Mouse (Mus musculus): Measurements from ENCODE around the gene Ccng1. TPM values are rescaled to one million over a fixed set of nuclear protein-coding genes. Genes with fewer than 3 reads are reported as not detected.
A peak's percentile ranks its signal among the peaks of the same experiment; 100 is the strongest.

Gene Ccng1
- polyA plus RNA-seq (2012; ENCODE audit: insufficient read depth, insufficient read length, missing spikeins): 79.6 and 88.6 TPM in 2 replicates

DNA sequence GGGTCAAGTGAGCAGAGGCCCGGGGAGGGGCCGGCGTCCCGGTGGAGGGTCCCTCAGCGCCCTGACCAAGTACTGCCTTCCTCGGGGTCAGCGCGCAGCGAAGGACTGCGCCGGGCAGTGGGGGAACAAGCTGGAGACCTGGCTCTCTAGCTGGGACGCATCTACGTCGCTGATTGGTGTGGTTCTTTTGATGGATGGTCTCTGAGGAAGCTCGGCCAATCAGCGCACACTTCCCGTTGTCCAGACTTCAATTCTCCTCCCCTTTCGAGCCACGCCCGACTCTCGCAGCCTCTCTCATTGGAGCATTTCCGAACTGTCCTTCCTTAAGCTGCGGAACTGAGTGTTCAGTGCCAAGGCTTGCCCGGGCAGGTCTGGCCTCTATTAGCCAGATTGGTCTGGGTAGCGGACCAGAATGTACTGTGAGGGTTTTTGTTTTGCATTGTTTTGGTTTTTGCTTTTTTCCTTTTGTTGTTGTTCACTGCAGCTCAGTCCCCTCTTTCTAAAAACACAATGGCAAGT lies at the start of gene Ccng1:
Ccng1 (minus strand) TSS at position 203 of the 519 bp plus-strand sequence.
- H3K4me1 ChIP-seq (ENCODE audit: control insufficient read depth, insufficient read depth, low read length): peaks cover 7% of the 10 kb centered on the region
- TF ChIP-seq CTCF (IDR thresholded peaks at IDR 0.05; ENCODE audit: low read depth, low read length) (no peak), POLR2A (IDR thresholded peaks at IDR 0.05; ENCODE audit: borderline replicate concordance, low read depth, low read length) (peak; percentile 90)
- H3K4me3 ChIP-seq (ENCODE audit: insufficient read depth, low read length): peak within 1 kb of the TSS; percentile 78
- peak within 1 kb of the TSS; percentile 68 for H3K27ac ChIP-seq (ENCODE audit: insufficient read depth, low read depth, low read length)

- no peak for TF ChIP-seq POLR2A (IDR thresholded peaks at IDR 0.05; ENCODE audit: borderline replicate concordance, low read depth, low read length)
- Histone ChIP-seq H3K4me3 (ENCODE audit: insufficient read depth, low read length) (no peak overlapping the region), H3K4me1 (ENCODE audit: control insufficient read depth, insufficient read depth, low read length) (no peaks in the 10 kb centered on the region), H3K27ac (ENCODE audit: insufficient read depth, low read depth, low read length) (no peak overlapping the region)
These were observed 35.2 kb upstream of the Ccng1 start for GRCm38 (mm10) chr11:40790307-40790706.

GRCm38 (mm10) chr11:40789701-40790100 lies 34.6 kb upstream of the Ccng1 start:
- H3K4me3 ChIP-seq (ENCODE audit: insufficient read depth, low read length): no peak overlapping the region
- TF ChIP-seq CTCF (IDR thresholded peaks at IDR 0.05; ENCODE audit: low read depth, low read length) (no peak), POLR2A (IDR thresholded peaks at IDR 0.05; ENCODE audit: borderline replicate concordance, low read depth, low read length) (no peak)
- H3K4me1 ChIP-seq (ENCODE audit: control insufficient read depth, insufficient read depth, low read length): no peaks in the 10 kb centered on the region
- H3K27ac ChIP-seq (ENCODE audit: insufficient read depth, low read depth, low read length): no peak overlapping the region

DNA sequence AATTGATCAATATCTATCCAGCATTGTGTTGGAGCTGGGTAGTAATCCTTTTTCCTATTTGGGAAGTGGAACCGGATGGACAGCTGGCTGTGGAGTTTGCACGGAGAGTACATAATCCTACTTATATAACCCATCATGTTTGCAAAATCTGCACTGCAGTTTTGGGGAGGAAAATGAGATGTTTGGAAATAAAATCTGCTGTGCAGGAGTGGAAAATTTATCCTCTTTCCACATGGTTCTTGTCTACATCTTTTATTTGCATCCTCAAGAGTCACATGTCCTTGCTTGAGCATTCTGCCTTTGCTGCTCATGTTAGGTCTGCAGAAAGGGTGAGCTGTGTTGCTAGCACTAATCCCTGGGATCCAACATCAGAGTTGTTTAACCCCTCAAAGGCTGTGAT lies 31.8 kb upstream of the Ccng1 start:
- TF ChIP-seq CTCF (IDR thresholded peaks at IDR 0.05; ENCODE audit: low read depth, low read length) (no peak), POLR2A (IDR thresholded peaks at IDR 0.05; ENCODE audit: borderline replicate concordance, low read depth, low read length) (no peak)
- Histone ChIP-seq H3K27ac (ENCODE audit: insufficient read depth, low read depth, low read length) (no peak overlapping the region), H3K4me3 (ENCODE audit: insufficient read depth, low read length) (no peak overlapping the region), H3K4me1 (ENCODE audit: control insufficient read depth, insufficient read depth, low read length) (no peaks in the 10 kb centered on the region)

GRCm38 (mm10) chr11:40784326-40784725 lies 29.2 kb upstream of the Ccng1 start:
- Histone ChIP-seq H3K4me1 (ENCODE audit: control insufficient read depth, insufficient read depth, low read length) (no peaks in the 10 kb centered on the region), H3K4me3 (ENCODE audit: insufficient read depth, low read length) (no peak overlapping the region), H3K27ac (ENCODE audit: insufficient read depth, low read depth, low read length) (no peak overlapping the region)
- TF ChIP-seq CTCF (IDR thresholded peaks at IDR 0.05; ENCODE audit: low read depth, low read length) (no peak), POLR2A (IDR thresholded peaks at IDR 0.05; ENCODE audit: borderline replicate concordance, low read depth, low read length) (no peak)

GRCm38 (mm10) chr11:40783346-40783745 lies 28.2 kb upstream of the Ccng1 start:
- no peak overlapping the region for H3K27ac ChIP-seq (ENCODE audit: insufficient read depth, low read depth, low read length)
- no peak overlapping the region for H3K4me3 ChIP-seq (ENCODE audit: insufficient read depth, low read length)
- no peaks in the 10 kb centered on the region for H3K4me1 ChIP-seq (ENCODE audit: control insufficient read depth, insufficient read depth, low read length)
- no peak for TF ChIP-seq CTCF (IDR thresholded peaks at IDR 0.05; ENCODE audit: low read depth, low read length)
- TF ChIP-seq POLR2A (IDR thresholded peaks at IDR 0.05; ENCODE audit: borderline replicate concordance, low read depth, low read length): no peak

- H3K4me3 ChIP-seq (ENCODE audit: insufficient read depth, low read length): no peak overlapping the region
- no peak overlapping the region for H3K27ac ChIP-seq (ENCODE audit: insufficient read depth, low read depth, low read length)
- TF ChIP-seq POLR2A (IDR thresholded peaks at IDR 0.05; ENCODE audit: borderline replicate concordance, low read depth, low read length) (no peak), CTCF (IDR thresholded peaks at IDR 0.05; ENCODE audit: low read depth, low read length) (no peak)
- no peaks in the 10 kb centered on the region for H3K4me1 ChIP-seq (ENCODE audit: control insufficient read depth, insufficient read depth, low read length)
These were observed 26.7 kb upstream of the Ccng1 start for GRCm38 (mm10) chr11:40781857-40782256.

DNA sequence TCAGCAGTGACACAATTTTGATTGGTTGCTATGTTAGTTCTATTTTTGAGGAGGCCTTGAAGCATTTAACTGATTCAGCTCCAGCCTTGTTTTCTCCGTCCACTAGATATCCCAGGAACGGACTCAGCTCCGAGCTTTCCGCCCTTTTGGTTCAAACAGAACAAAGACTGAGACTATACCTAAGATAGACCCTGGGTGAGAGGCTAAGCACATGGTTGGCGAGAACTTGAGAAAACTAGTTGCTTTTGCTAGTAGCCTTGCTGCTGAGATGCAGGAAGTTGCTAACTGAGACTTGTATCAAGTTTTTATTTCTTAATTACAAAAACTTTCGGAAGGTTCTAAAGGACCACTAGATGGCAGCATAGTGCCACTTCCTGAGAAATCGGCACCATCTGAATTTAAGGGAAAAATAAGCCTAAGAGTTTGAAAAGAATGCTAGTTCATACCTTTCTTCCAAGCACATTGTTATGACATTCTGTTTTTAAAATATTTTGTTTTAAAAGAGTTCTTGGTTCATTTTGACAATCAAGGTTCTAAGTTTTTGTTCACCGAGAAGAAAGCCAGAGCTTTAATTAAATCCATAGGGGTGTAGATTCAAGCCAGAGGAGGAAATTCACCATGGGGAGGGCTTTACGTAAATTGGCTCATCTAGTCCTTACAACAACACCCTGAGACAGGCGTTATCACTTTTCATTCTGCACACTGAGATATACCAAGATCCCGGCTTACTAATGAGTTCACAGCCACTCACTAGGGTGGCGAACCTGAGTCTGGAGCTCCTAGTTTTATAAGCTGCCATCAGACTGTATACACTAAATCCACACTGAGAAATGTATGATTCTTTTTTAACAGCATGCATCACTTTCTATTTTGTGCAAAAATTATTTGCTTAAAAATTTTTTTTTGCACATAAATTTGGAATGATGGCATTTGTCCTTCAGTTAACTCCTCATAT lies 20.5 kb upstream of the Ccng1 start:
- Histone ChIP-seq H3K27ac (ENCODE audit: insufficient read depth, low read depth, low read length) (no peak overlapping the region), H3K4me3 (ENCODE audit: insufficient read depth, low read length) (no peak overlapping the region), H3K4me1 (ENCODE audit: control insufficient read depth, insufficient read depth, low read length) (no peaks in the 10 kb centered on the region)
- TF ChIP-seq POLR2A (IDR thresholded peaks at IDR 0.05; ENCODE audit: borderline replicate concordance, low read depth, low read length): no peak
- no peak for TF ChIP-seq CTCF (IDR thresholded peaks at IDR 0.05; ENCODE audit: low read depth, low read length)

DNA sequence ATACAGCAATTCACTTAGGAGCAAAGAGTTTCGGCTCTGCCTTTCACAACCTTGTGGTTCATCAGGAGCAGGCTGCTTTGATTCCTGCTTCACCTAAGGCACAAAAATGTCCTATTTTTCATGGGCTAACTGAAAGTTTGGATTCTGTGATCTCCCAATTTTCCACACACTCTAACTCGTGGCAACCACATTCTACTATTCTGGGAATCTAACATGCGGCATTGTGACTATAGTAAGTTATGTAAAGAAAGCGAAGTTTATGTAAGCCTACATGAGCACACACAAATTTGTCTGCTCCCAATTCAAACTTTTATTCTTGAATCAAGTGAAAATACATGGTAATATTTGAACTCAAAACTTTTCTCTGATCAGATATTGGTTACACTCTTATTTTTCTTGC lies 9.6 kb upstream of the Ccng1 start:
- TF ChIP-seq POLR2A (IDR thresholded peaks at IDR 0.05; ENCODE audit: borderline replicate concordance, low read depth, low read length): no peak
- no peak for TF ChIP-seq CTCF (IDR thresholded peaks at IDR 0.05; ENCODE audit: low read depth, low read length)
- H3K4me1 ChIP-seq (ENCODE audit: control insufficient read depth, insufficient read depth, low read length): 0 out of 2 replicates have a peak, but pooled peaks cover 2% of the 10 kb centered on the region
- H3K27ac ChIP-seq (ENCODE audit: insufficient read depth, low read depth, low read length): no peak overlapping the region
- no peak overlapping the region for H3K4me3 ChIP-seq (ENCODE audit: insufficient read depth, low read length)

- 0 out of 2 replicates have a peak, but pooled peaks cover 2% of the 10 kb centered on the region for H3K4me1 ChIP-seq (ENCODE audit: control insufficient read depth, insufficient read depth, low read length)
- TF ChIP-seq POLR2A (IDR thresholded peaks at IDR 0.05; ENCODE audit: borderline replicate concordance, low read depth, low read length): no peak
- TF ChIP-seq CTCF (IDR thresholded peaks at IDR 0.05; ENCODE audit: low read depth, low read length): no peak
- H3K27ac ChIP-seq (ENCODE audit: insufficient read depth, low read depth, low read length): no peak overlapping the region
- no peak overlapping the region for H3K4me3 ChIP-seq (ENCODE audit: insufficient read depth, low read length)
These were observed 8.3 kb upstream of the Ccng1 start for GRCm38 (mm10) chr11:40763395-40763794.
